Comparison of ENCODE assay signal across 14 mouse cellular contexts in the genomic region with DNA sequence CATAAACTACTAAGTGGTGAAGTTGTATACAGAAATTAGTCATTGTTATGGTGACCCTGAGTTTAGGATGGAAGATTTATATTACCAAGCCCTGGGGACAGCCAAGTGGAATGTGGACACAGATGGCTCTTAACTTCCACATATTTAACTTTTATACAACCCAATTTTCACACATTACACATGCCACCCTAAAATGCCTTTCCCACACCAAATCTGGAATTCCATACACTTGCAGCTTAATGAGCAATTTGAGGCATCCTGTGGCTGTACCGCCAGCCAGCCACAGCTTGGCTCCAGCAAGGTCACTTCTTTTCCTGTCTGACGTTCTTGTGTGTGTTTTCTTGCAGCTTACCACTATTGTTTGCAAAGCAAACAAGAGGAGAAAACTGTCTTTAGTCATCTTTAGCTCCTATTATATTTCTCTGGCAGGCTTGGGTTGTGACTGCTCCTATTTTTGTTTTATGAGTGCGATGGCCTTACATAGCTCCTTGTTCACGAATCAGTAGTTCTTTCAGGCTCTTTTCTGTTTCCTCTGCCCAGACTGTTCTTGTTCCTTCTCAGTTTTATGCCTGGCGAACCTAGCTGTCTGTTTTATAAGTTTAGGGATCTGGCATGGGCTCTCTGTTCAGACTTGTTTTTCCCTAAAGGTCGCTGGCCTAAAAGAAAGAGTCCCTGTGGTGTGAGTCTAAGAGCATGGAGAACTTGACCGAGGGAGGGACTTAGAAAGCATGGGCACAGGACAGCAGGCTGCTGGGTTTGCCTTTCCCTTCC. TPM values are rescaled to one million over a fixed set of nuclear protein-coding genes. Genes with fewer than 3 reads are reported as not detected.
DNase-seq lines count a peak whose midpoint lies in the region; ATAC-seq and TF ChIP-seq lines count a peak whose summit lies in the region.
"Had no signal": no experiment of that assay in that cellular context is flagged by ENCODE, and none has a peak within 500 bp of the region (broad histone marks: within the 10 kb centered on the region; RNA-seq: fewer than 3 reads in every experiment).

No protein-coding gene starts in this region.

- no peaks in the 10 kb centered on the region for H3K9me3 ChIP-seq in heart, embryonic 13.5 days
- H3K9me3 ChIP-seq in embryonic facial prominence, embryonic 10.5 days, result no peaks in the 10 kb centered on the region
- H3K9me3 ChIP-seq in limb, embryonic 14.5 days (ENCODE audit: control insufficient read depth, low read length), result no peaks in the 10 kb centered on the region
- H3K9me3 ChIP-seq: embryonic facial prominence, embryonic 15.5 days; liver, embryonic 12.5 days had no signal

- H3K27me3 ChIP-seq in heart, embryonic 13.5 days (replicated peaks), result no peaks in the 10 kb centered on the region
- no peaks in the 10 kb centered on the region for H3K27me3 ChIP-seq in embryonic facial prominence, embryonic 10.5 days (replicated peaks; ENCODE audit: low read depth, poor library complexity, severe bottlenecking)
- no peaks in the 10 kb centered on the region for H3K27me3 ChIP-seq in limb, embryonic 14.5 days (ENCODE audit: control insufficient read depth, insufficient read depth, low read length)
- H3K27me3 ChIP-seq: embryonic facial prominence, embryonic 15.5 days; liver, embryonic 12.5 days had no signal

- no peak overlapping the region for H3K4me3 ChIP-seq in heart, embryonic 13.5 days
- H3K4me3 ChIP-seq in embryonic facial prominence, embryonic 10.5 days, result no peak overlapping the region
- H3K4me3 ChIP-seq in limb, embryonic 14.5 days (replicated peaks; ENCODE audit: low read length), result no peak overlapping the region
- H3K4me3 ChIP-seq: embryonic facial prominence, embryonic 15.5 days; liver, embryonic 12.5 days had no signal

- no peaks in the 10 kb centered on the region for H3K36me3 ChIP-seq in heart, embryonic 13.5 days
- no peaks in the 10 kb centered on the region for H3K36me3 ChIP-seq in embryonic facial prominence, embryonic 10.5 days (replicated peaks)
- H3K36me3 ChIP-seq in limb, embryonic 14.5 days (ENCODE audit: control insufficient read depth, insufficient read depth, low read length), result no peaks in the 10 kb centered on the region
- H3K36me3 ChIP-seq: embryonic facial prominence, embryonic 15.5 days; liver, embryonic 12.5 days had no signal

- 48% methylated on average over 7 of the region's 7 CpGs for WGBS in heart, embryonic 13.5 days
- WGBS in embryonic facial prominence, embryonic 10.5 days, result 54% methylated on average over 7 of the region's 7 CpGs
- WGBS in limb, embryonic 14.5 days, result 24% methylated on average over 7 of the region's 7 CpGs

- ATAC-seq in heart, embryonic 13.5 days (ENCODE audit: extremely low read depth, insufficient number of reproducible peaks, low FRiP score, low TSS enrichment), result no peak
- ATAC-seq in limb, embryonic 14.5 days (ENCODE audit: low FRiP score, low read depth), result peak; percentile 63; the same call in 1 of the 2 replicates
- no peak for ATAC-seq in megakaryocyte-erythroid progenitor cell, adult 5-6 weeks (replicated peaks; ENCODE audit: low FRiP score, low TSS enrichment, poor library complexity, severe bottlenecking)
- ATAC-seq: forebrain, postnatal 0 days; liver, embryonic 12.5 days had no signal

- no peak overlapping the region for H3K9ac ChIP-seq in heart, embryonic 13.5 days
- H3K9ac ChIP-seq in limb, embryonic 14.5 days (ENCODE audit: low read depth, low read length, severe bottlenecking), result no peak overlapping the region
- H3K9ac ChIP-seq: embryonic facial prominence, embryonic 15.5 days; forebrain, postnatal 0 days; liver, embryonic 12.5 days had no signal

- no peak overlapping the region for H3K4me2 ChIP-seq in heart, embryonic 13.5 days
- H3K4me2 ChIP-seq in limb, embryonic 14.5 days (replicated peaks; ENCODE audit: low read depth, low read length, severe bottlenecking), result no peak overlapping the region
- H3K4me2 ChIP-seq: embryonic facial prominence, embryonic 15.5 days; liver, embryonic 12.5 days had no signal

- DNase-seq in heart, adult 9 months (ENCODE audit: low spot score in 2 of 2), result no peak
- peak; percentile 30 for DNase-seq in kidney, postnatal 14 days
- no peak for DNase-seq in kidney, adult 18-20 months
- DNase-seq in embryonic facial prominence, embryonic 10.5 days (ENCODE audit: low spot score), result no peak
- DNase-seq in limb, embryonic 14.5 days (ENCODE audit: low spot score), result no peak
- DNase-seq in spleen, adult 18-20 months, result no peak
- DNase-seq: cerebellum, postnatal 10 days; forebrain, postnatal 0 days; heart, postnatal 14 days; thymus, postnatal 4 days had no signal

- no peak for TF ChIP-seq POLR2A in limb, embryonic 14.5 days (IDR thresholded peaks at IDR 0.05; ENCODE audit: borderline replicate concordance, extremely low read depth, insufficient read depth, insufficient read length)

- peak overlapping the region; percentile 54; the same call in 1 of the 2 replicates for H3K27ac ChIP-seq in heart, embryonic 13.5 days (replicated peaks)
- 0 out of 2 replicates have a peak overlapping the region, but pooled peaks have one; percentile 30 for H3K27ac ChIP-seq in embryonic facial prominence, embryonic 10.5 days (replicated peaks)
- peak overlapping the region; percentile 16 for H3K27ac ChIP-seq in limb, embryonic 14.5 days (replicated peaks; ENCODE audit: low read depth, low read length)
- H3K27ac ChIP-seq: embryonic facial prominence, embryonic 15.5 days; liver, embryonic 12.5 days had no signal

- H3K4me1 ChIP-seq in heart, embryonic 13.5 days, result peaks cover 10% of the 10 kb centered on the region
- peaks cover 11% of the 10 kb centered on the region for H3K4me1 ChIP-seq in embryonic facial prominence, embryonic 10.5 days
- H3K4me1 ChIP-seq in limb, embryonic 14.5 days (ENCODE audit: control insufficient read depth, insufficient read depth, low read length), result peaks cover 22% of the 10 kb centered on the region
- H3K4me1 ChIP-seq: embryonic facial prominence, embryonic 15.5 days; liver, embryonic 12.5 days had no signal

RNA-seq across cellular contexts. Expression of a gene that starts 22.9 kb away (rescaled TPM):
- polyA plus RNA-seq in heart, embryonic 13.5 days (2015; fragmentation: Nextera tagmentation; extraction: Ambion mirVana), result 21.7 and 23.8 TPM in 2 replicates
- 15.8 and 18.0 TPM in 2 replicates for polyA plus RNA-seq in embryonic facial prominence, embryonic 10.5 days (2016; fragmentation: Nextera tagmentation; extraction: Ambion mirVana)
- 12.4 and 18.8 TPM in 2 replicates for polyA plus RNA-seq in limb, embryonic 14.5 days (2012; rRNA removed)
- polyA plus RNA-seq in limb, embryonic 14.5 days (2014; fragmentation: Nextera tagmentation; extraction: Ambion mirVana), result 18.6 and 21.7 TPM in 2 replicates
- 20.8 and 21.9 TPM in 2 replicates for total RNA-seq in megakaryocyte-erythroid progenitor cell, adult 5-6 weeks (2014; fragmentation: Nextera tagmentation)
- 15.5 and 19.1 TPM in 2 replicates for total RNA-seq in megakaryocyte-erythroid progenitor cell, adult 5-6 weeks (2017)

RNA-seq across cellular contexts. Expression of a gene that starts 23.0 kb away (rescaled TPM):
- polyA plus RNA-seq in heart, embryonic 13.5 days (2015; fragmentation: Nextera tagmentation; extraction: Ambion mirVana), result 6.9 and 7.1 TPM in 2 replicates
- polyA plus RNA-seq in embryonic facial prominence, embryonic 10.5 days (2016; fragmentation: Nextera tagmentation; extraction: Ambion mirVana), result 10.2 and 11.5 TPM in 2 replicates
- polyA plus RNA-seq in limb, embryonic 14.5 days (2012; rRNA removed), result 23.4 and 23.6 TPM in 2 replicates
- 20.2 and 22.6 TPM in 2 replicates for polyA plus RNA-seq in limb, embryonic 14.5 days (2014; fragmentation: Nextera tagmentation; extraction: Ambion mirVana)
- total RNA-seq in megakaryocyte-erythroid progenitor cell, adult 5-6 weeks (2014; fragmentation: Nextera tagmentation), result not detected in 2 replicates
- 0.14 TPM in 1 of 2 replicates, not detected in the other for total RNA-seq in megakaryocyte-erythroid progenitor cell, adult 5-6 weeks (2017)
